Mouse (Mus musculus) adipose tissue, adult 10 weeks (tissue): Measurements from ENCODE around the gene Bpifb2. TPM values are rescaled to one million over a fixed set of nuclear protein-coding genes. Genes with fewer than 3 reads are reported as not detected.

Experiments
- polyA plus RNA-seq: library from polyadenylated mRNA; stranded (reverse); fragments of 350-450 nt; fragmentation: Illumina TruSeq; extraction: RNeasy Lipid Tissue Mini Kit (QIAGEN cat#74804); gene quantifications from one replicate; pipeline ENCODE4 v1.2.3, GENCODE M21; 2014; ENCODE audit warnings: low read depth, low replicate concordance

Gene Bpifb2
- not detected for polyA plus RNA-seq

GRCm38 (mm10) chr2:153874745-153875144 is at the start of gene Bpifb2:
Gene Bpifb2 (plus strand): TSS chr2:153875045.

GRCm38 (mm10) chr2:153870984-153871383 is 3.9 kb upstream of the Bpifb2 start, which contains the start of gene Sun5:
Gene Sun5 (minus strand): TSS chr2:153871084.

GRCm38 (mm10) chr2:153900088-153900487 is 25.2 kb downstream of the Bpifb2 start, which contains the start of gene Bpifb6:
Gene Bpifb6 (plus strand): TSS chr2:153900388.

GRCm38 (mm10) chr2:153917930-153918329 is 43.1 kb downstream of the Bpifb2 start, which contains the start of gene Bpifb3:
Gene Bpifb3 (plus strand): TSS chr2:153918230.

GRCm38 (mm10) chr2:153937843-153938242 is 63.0 kb downstream of the Bpifb2 start, which contains the start of gene Bpifb4:
Gene Bpifb4 (plus strand): TSS chr2:153938212.

Other genes with a start within 250 kb of the Bpifb2 start
- 32.0 TPM for gene Commd7, start 242.3 kb upstream of the Bpifb2 start, polyA plus RNA-seq
- gene Dnmt3b, start 225.6 kb upstream of the Bpifb2 start, polyA plus RNA-seq = 1.9 TPM
- gene Dnmt3c, start 178.4 kb upstream of the Bpifb2 start, polyA plus RNA-seq = not detected
- gene Mapre1, start 133.8 kb upstream of the Bpifb2 start, polyA plus RNA-seq = 52.0 TPM
- gene Efcab8, start 95.1 kb upstream of the Bpifb2 start, polyA plus RNA-seq = 1.8 TPM
- 3.1 TPM for gene Sun5, start 4.0 kb upstream of the Bpifb2 start, polyA plus RNA-seq
- gene Bpifb6, start 25.3 kb downstream of the Bpifb2 start, polyA plus RNA-seq = 0.26 TPM
- not detected for gene Bpifb3, start 43.2 kb downstream of the Bpifb2 start, polyA plus RNA-seq
- gene Bpifb4, start 63.2 kb downstream of the Bpifb2 start, polyA plus RNA-seq = not detected
- not detected for gene Bpifa6, start 99.9 kb downstream of the Bpifb2 start, polyA plus RNA-seq
- gene Bpifa2, start 133.2 kb downstream of the Bpifb2 start, polyA plus RNA-seq = not detected